15 mouse cellular contexts compared by ENCODE assay signal in genomic region chr14:31325551-31325950, GRCm38 (mm10). TPM values are rescaled to one million over a fixed set of nuclear protein-coding genes. Genes with fewer than 3 reads are reported as not detected.
DNase-seq lines count a peak whose midpoint lies in the region; ATAC-seq and TF ChIP-seq lines count a peak whose summit lies in the region.
"Had no signal": no experiment of that assay in that cellular context is flagged by ENCODE, and none has a peak within 500 bp of the region (broad histone marks: within the 10 kb centered on the region; RNA-seq: fewer than 3 reads in every experiment).

No protein-coding gene starts in this region.

- no peak for TF ChIP-seq POLR2A in lung, adult 2 months (IDR thresholded peaks at IDR 0.05; ENCODE audit: borderline replicate concordance, extremely low read depth, low read depth, low read length)
- TF ChIP-seq POLR2A in ES-Bruce4 (IDR thresholded peaks at IDR 0.05; ENCODE audit: insufficient read depth, low read length), result no peak

- H3K4me3 ChIP-seq in heart, embryonic 10.5 days, result no peak overlapping the region
- H3K4me3 ChIP-seq in heart, embryonic 12.5 days, result no peak overlapping the region
- H3K4me3 ChIP-seq in lung, postnatal 0 days (ENCODE audit: low read depth, low read length), result no peak overlapping the region
- no peak overlapping the region for H3K4me3 ChIP-seq in lung, adult 2 months (replicated peaks; ENCODE audit: extremely low read depth, low read depth, low read length)
- H3K4me3 ChIP-seq in ES-Bruce4 (ENCODE audit: low read depth, low read length), result no peak overlapping the region
- H3K4me3 ChIP-seq: hindbrain, embryonic 13.5 days; midbrain, embryonic 13.5 days; neural tube, embryonic 12.5 days had no signal

- no peak for TF ChIP-seq EP300 in lung, postnatal 0 days (IDR thresholded peaks at IDR 0.05)
- TF ChIP-seq EP300 in ES-Bruce4 (IDR thresholded peaks at IDR 0.05; ENCODE audit: insufficient read depth, low read depth, low read length), result no peak

- H3K9ac ChIP-seq in heart, embryonic 12.5 days, result no peak overlapping the region
- no peak overlapping the region for H3K9ac ChIP-seq in lung, postnatal 0 days (replicated peaks; ENCODE audit: low read depth)
- no peak overlapping the region for H3K9ac ChIP-seq in ES-Bruce4 (ENCODE audit: low read depth, poor library complexity, severe bottlenecking)
- H3K9ac ChIP-seq: hindbrain, embryonic 13.5 days; midbrain, embryonic 13.5 days; neural tube, embryonic 12.5 days had no signal

- no peaks in the 10 kb centered on the region for H3K9me3 ChIP-seq in heart, embryonic 10.5 days
- H3K9me3 ChIP-seq in heart, embryonic 12.5 days (replicated peaks), result no peaks in the 10 kb centered on the region
- no peaks in the 10 kb centered on the region for H3K9me3 ChIP-seq in lung, postnatal 0 days (ENCODE audit: low read length)
- H3K9me3 ChIP-seq in ES-Bruce4 (replicated peaks; ENCODE audit: control insufficient read depth, insufficient read depth, low read length, poor library complexity, severe bottlenecking), result no peaks in the 10 kb centered on the region
- H3K9me3 ChIP-seq: hindbrain, embryonic 13.5 days; midbrain, embryonic 13.5 days; neural tube, embryonic 12.5 days had no signal

- peak; percentile 51 for TF ChIP-seq CTCF in lung, postnatal 0 days (IDR thresholded peaks at IDR 0.05)
- TF ChIP-seq CTCF in lung, adult 2 months (IDR thresholded peaks at IDR 0.05; ENCODE audit: insufficient read depth, low read length), result no peak
- peak; percentile 38 for TF ChIP-seq CTCF in ES-Bruce4 (IDR thresholded peaks at IDR 0.05; ENCODE audit: low read depth, low read length)

- WGBS in heart, embryonic 10.5 days, result 42% methylated on average over 5 of the region's 5 CpGs
- WGBS in heart, embryonic 12.5 days, result 46% methylated on average over 5 of the region's 5 CpGs
- WGBS in lung, postnatal 0 days, result 51% methylated on average over 5 of the region's 5 CpGs
- WGBS in lung, adult 2 months, result 43% methylated on average over 5 of the region's 5 CpGs

- H3K36me3 ChIP-seq in heart, embryonic 10.5 days, result no peaks in the 10 kb centered on the region
- H3K36me3 ChIP-seq in heart, embryonic 12.5 days, result no peaks in the 10 kb centered on the region
- no peaks in the 10 kb centered on the region for H3K36me3 ChIP-seq in lung, postnatal 0 days (ENCODE audit: insufficient read depth, low read length)
- H3K36me3 ChIP-seq in ES-Bruce4 (ENCODE audit: control insufficient read depth, insufficient read depth, low read length, poor library complexity, severe bottlenecking), result no peaks in the 10 kb centered on the region
- H3K36me3 ChIP-seq: hindbrain, embryonic 13.5 days; midbrain, embryonic 13.5 days; neural tube, embryonic 12.5 days had no signal

- peaks cover 11% of the 10 kb centered on the region for H3K4me1 ChIP-seq in heart, embryonic 10.5 days
- H3K4me1 ChIP-seq in heart, embryonic 12.5 days (replicated peaks), result peaks cover 3% of the 10 kb centered on the region; the same call in 1 of the 2 replicates
- H3K4me1 ChIP-seq in lung, postnatal 0 days (ENCODE audit: insufficient read depth, low read depth, low read length), result 0 out of 2 replicates have a peak, but pooled peaks cover 6% of the 10 kb centered on the region
- H3K4me1 ChIP-seq in lung, adult 2 months (ENCODE audit: control insufficient read depth, insufficient read depth, low read length), result no peaks in the 10 kb centered on the region; the same call in 1 of the 2 replicates
- H3K4me1 ChIP-seq in ES-Bruce4 (ENCODE audit: control insufficient read depth, insufficient read depth, low read length), result no peaks in the 10 kb centered on the region
- H3K4me1 ChIP-seq: neural tube, embryonic 12.5 days had no signal

- H3K4me2 ChIP-seq in heart, embryonic 12.5 days, result no peak overlapping the region
- no peak overlapping the region for H3K4me2 ChIP-seq in lung, postnatal 0 days (replicated peaks; ENCODE audit: low read depth, low read length)
- H3K4me2 ChIP-seq: hindbrain, embryonic 13.5 days; midbrain, embryonic 13.5 days; neural tube, embryonic 12.5 days had no signal

- DNase-seq in heart, embryonic 10.5 days (ENCODE audit: low spot score), result peak; percentile 63
- no peak for DNase-seq in lung, postnatal 0 days (ENCODE audit: low spot score)
- DNase-seq in lung, adult 2 months, result no peak
- DNase-seq in urinary bladder, adult 2 months (ENCODE audit: low spot score), result no peak
- DNase-seq in urinary bladder, postnatal 14 days (ENCODE audit: low spot score), result no peak
- DNase-seq: kidney, postnatal 14 days; retina, postnatal 1 day had no signal

- no peak for ATAC-seq in heart, embryonic 12.5 days (ENCODE audit: insufficient number of reproducible peaks, low FRiP score)
- no peak for ATAC-seq in lung, postnatal 0 days
- ATAC-seq in neutrophil, adult 5-6 weeks (ENCODE audit: extremely low read depth, insufficient number of reproducible peaks, low FRiP score, poor library complexity, severe bottlenecking), result 0 out of 2 replicates have a peak, but pooled peaks have one; percentile 20
- ATAC-seq: forebrain, embryonic 14.5 days; midbrain, embryonic 13.5 days; Patski had no signal

- peaks cover 19% of the 10 kb centered on the region for H3K27me3 ChIP-seq in heart, embryonic 10.5 days (ENCODE audit: insufficient read depth, poor library complexity, severe bottlenecking)
- peaks cover 7% of the 10 kb centered on the region; the same call in 1 of the 2 replicates for H3K27me3 ChIP-seq in heart, embryonic 12.5 days (replicated peaks)
- H3K27me3 ChIP-seq in lung, postnatal 0 days (replicated peaks; ENCODE audit: insufficient read depth, low read length), result no peaks in the 10 kb centered on the region
- no peaks in the 10 kb centered on the region for H3K27me3 ChIP-seq in ES-Bruce4 (ENCODE audit: control insufficient read depth, insufficient read depth, low read length, poor library complexity, severe bottlenecking)
- H3K27me3 ChIP-seq: neural tube, embryonic 12.5 days had no signal

- no peak overlapping the region for H3K27ac ChIP-seq in heart, embryonic 10.5 days
- no peak overlapping the region for H3K27ac ChIP-seq in heart, embryonic 12.5 days (ENCODE audit: poor library complexity, severe bottlenecking)
- no peak overlapping the region for H3K27ac ChIP-seq in lung, postnatal 0 days (ENCODE audit: low read length)
- H3K27ac ChIP-seq in ES-Bruce4 (ENCODE audit: insufficient read depth, low read length), result no peak overlapping the region
- H3K27ac ChIP-seq: hindbrain, embryonic 13.5 days; midbrain, embryonic 13.5 days; neural tube, embryonic 12.5 days had no signal

RNA-seq across cellular contexts. Expression of gene Dnah1, which starts 1.9 kb away (rescaled TPM):
- 1.6 and 2.8 TPM in 2 replicates for polyA plus RNA-seq in heart, embryonic 10.5 days (2016; fragmentation: Nextera tagmentation; extraction: Ambion mirVana)
- 1.3 and 1.5 TPM in 2 replicates for polyA plus RNA-seq in heart, embryonic 12.5 days (2016; fragmentation: Nextera tagmentation; extraction: Ambion mirVana)
- 0.53 and 0.67 TPM in 2 replicates for polyA plus RNA-seq in lung, postnatal 0 days (2015; fragmentation: Nextera tagmentation; extraction: Ambion mirVana)
- polyA plus RNA-seq in lung, adult 2 months (2012; rRNA removed), result 3.9 and 5.5 TPM in 2 replicates
- 2.9 and 3.0 TPM in 2 replicates for polyA plus RNA-seq in ES-Bruce4 (2011; ENCODE audit: insufficient read depth, insufficient read length, low read depth, missing spikeins)
- 0.12 TPM in 2 replicates for total RNA-seq in neutrophil, adult 5-6 weeks (2017)
- polyA plus RNA-seq in urinary bladder, adult 2 months (2012; rRNA removed), result 2.3 and 2.4 TPM in 2 replicates

RNA-seq across cellular contexts. Expression of gene Capn7, which starts 10.9 kb away (rescaled TPM):
- 37.1 and 40.8 TPM in 2 replicates for polyA plus RNA-seq in heart, embryonic 10.5 days (2016; fragmentation: Nextera tagmentation; extraction: Ambion mirVana)
- 42.7 and 42.9 TPM in 2 replicates for polyA plus RNA-seq in heart, embryonic 12.5 days (2016; fragmentation: Nextera tagmentation; extraction: Ambion mirVana)
- 23.1 and 25.1 TPM in 2 replicates for polyA plus RNA-seq in lung, postnatal 0 days (2015; fragmentation: Nextera tagmentation; extraction: Ambion mirVana)
- polyA plus RNA-seq in lung, adult 2 months (2012; rRNA removed), result 11.0 and 12.2 TPM in 2 replicates
- polyA plus RNA-seq in ES-Bruce4 (2011; ENCODE audit: insufficient read depth, insufficient read length, low read depth, missing spikeins), result 22.8 and 23.2 TPM in 2 replicates
- 80.2 and 86.2 TPM in 2 replicates for total RNA-seq in neutrophil, adult 5-6 weeks (2017)
- 29.0 and 34.9 TPM in 2 replicates for polyA plus RNA-seq in urinary bladder, adult 2 months (2012; rRNA removed)
